Mouse (Mus musculus): ENCODE measurements around the gene Flnb. TPM values are rescaled to one million over a fixed set of nuclear protein-coding genes. Genes with fewer than 3 reads are reported as not detected.

Gene Flnb
- polyA plus RNA-seq, 1 experiment from 2014 or later, result 5.4 TPM

DNA sequence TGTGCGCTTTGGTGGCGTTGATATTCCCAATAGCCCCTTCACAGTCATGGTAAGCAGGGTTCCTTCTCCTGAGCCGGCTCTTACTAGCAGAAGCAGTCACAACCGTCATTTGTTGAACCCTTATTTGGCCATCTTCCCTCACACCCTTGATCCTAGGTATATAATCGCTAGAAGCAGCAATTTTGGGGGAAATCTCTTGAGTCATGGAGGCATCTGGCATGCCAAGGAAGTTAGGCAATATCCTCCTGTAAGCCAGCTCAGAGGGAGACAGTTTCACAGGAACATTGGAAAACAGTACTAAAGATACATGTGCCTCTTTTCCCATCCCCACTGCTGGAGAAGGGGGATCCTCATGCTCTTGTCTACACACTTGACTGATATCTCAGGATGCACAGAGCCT is 101.6 kb downstream of the Flnb start:
- Histone ChIP-seq H3K4me1 (ENCODE audit: insufficient read depth, low read depth, low read length) (0 out of 2 replicates have a peak, but pooled peaks cover 13% of the 10 kb centered on the region), H3K4me2 (replicated peaks; ENCODE audit: low read depth, low read length) (no peak overlapping the region), H3K9ac (replicated peaks; ENCODE audit: low read depth) (no peak overlapping the region), H3K36me3 (ENCODE audit: insufficient read depth, low read length) (0 out of 2 replicates have a peak, but pooled peaks cover 11% of the 10 kb centered on the region), H3K27me3 (replicated peaks; ENCODE audit: insufficient read depth, low read length) (no peaks in the 10 kb centered on the region), H3K9me3 (ENCODE audit: low read length) (no peaks in the 10 kb centered on the region), H3K27ac (ENCODE audit: low read length) (no peak overlapping the region), H3K4me3 (ENCODE audit: low read depth, low read length) (no peak overlapping the region)
- ATAC-seq, result no peak
- TF ChIP-seq EP300 (IDR thresholded peaks at IDR 0.05), result no peak
- peak; percentile 20 for DNase-seq (ENCODE audit: low spot score)
- WGBS, result 63% methylated on average over 5 of the region's 5 CpGs

- WGBS, result 22% methylated on average over 4 of the region's 4 CpGs
- Histone ChIP-seq H3K4me1 (ENCODE audit: insufficient read depth, low read depth, low read length) (0 out of 2 replicates have a peak, but pooled peaks cover 13% of the 10 kb centered on the region), H3K36me3 (ENCODE audit: insufficient read depth, low read length) (0 out of 2 replicates have a peak, but pooled peaks cover 11% of the 10 kb centered on the region), H3K4me2 (replicated peaks; ENCODE audit: low read depth, low read length) (no peak overlapping the region), H3K27ac (ENCODE audit: low read length) (0 out of 2 replicates have a peak overlapping the region, but pooled peaks have one; percentile 14), H3K4me3 (ENCODE audit: low read depth, low read length) (no peak overlapping the region), H3K9ac (replicated peaks; ENCODE audit: low read depth) (no peak overlapping the region), H3K27me3 (replicated peaks; ENCODE audit: insufficient read depth, low read length) (no peaks in the 10 kb centered on the region), H3K9me3 (ENCODE audit: low read length) (no peaks in the 10 kb centered on the region)
- TF ChIP-seq EP300 (IDR thresholded peaks at IDR 0.05) (peak; percentile 63), CTCF (IDR thresholded peaks at IDR 0.05) (no peak)
- DNase-seq (ENCODE audit: low spot score) (peak; percentile 63), ATAC-seq (peak; percentile 83)
Observed at GRCm38 (mm10) chr14:7919921-7920320, 102.2 kb downstream of the Flnb start.

DNA sequence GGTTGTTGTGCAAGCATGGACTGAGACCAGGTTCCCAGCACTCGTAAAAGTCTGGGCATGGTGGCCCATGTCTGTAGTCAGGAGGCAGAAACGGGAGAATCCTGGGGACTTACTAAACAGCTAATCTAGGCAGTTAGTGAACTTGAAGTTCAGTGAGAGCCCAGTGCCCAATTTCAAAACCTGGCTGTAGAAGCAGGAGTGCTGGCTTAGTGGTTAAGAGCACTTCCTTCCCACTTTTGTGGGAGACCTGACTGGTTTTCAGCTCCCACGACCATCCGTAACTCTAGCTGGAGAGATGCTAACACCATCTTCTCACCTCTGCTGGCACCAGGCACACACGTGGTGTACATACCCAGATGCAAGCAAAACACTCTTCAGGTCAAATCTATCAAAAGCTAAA is 103.7 kb downstream of the Flnb start:
- no peak overlapping the region for H3K4me3 ChIP-seq (ENCODE audit: low read depth, low read length)
- 0 out of 2 replicates have a peak, but pooled peaks cover 11% of the 10 kb centered on the region for H3K36me3 ChIP-seq (ENCODE audit: insufficient read depth, low read length)
- no peak overlapping the region for H3K27ac ChIP-seq (ENCODE audit: low read length)
- no peak overlapping the region for H3K4me2 ChIP-seq (replicated peaks; ENCODE audit: low read depth, low read length)
- H3K4me1 ChIP-seq (ENCODE audit: insufficient read depth, low read depth, low read length), result 0 out of 2 replicates have a peak, but pooled peaks cover 13% of the 10 kb centered on the region
- TF ChIP-seq CTCF (IDR thresholded peaks at IDR 0.05), result no peak
- TF ChIP-seq EP300 (IDR thresholded peaks at IDR 0.05), result no peak
- WGBS, result 79% methylated on average over 5 of the region's 5 CpGs
- no peaks in the 10 kb centered on the region for H3K27me3 ChIP-seq (replicated peaks; ENCODE audit: insufficient read depth, low read length)
- DNase-seq (ENCODE audit: low spot score) (no peak), ATAC-seq (no peak)
- H3K9ac ChIP-seq (replicated peaks; ENCODE audit: low read depth), result no peak overlapping the region
- no peaks in the 10 kb centered on the region for H3K9me3 ChIP-seq (ENCODE audit: low read length)

DNA sequence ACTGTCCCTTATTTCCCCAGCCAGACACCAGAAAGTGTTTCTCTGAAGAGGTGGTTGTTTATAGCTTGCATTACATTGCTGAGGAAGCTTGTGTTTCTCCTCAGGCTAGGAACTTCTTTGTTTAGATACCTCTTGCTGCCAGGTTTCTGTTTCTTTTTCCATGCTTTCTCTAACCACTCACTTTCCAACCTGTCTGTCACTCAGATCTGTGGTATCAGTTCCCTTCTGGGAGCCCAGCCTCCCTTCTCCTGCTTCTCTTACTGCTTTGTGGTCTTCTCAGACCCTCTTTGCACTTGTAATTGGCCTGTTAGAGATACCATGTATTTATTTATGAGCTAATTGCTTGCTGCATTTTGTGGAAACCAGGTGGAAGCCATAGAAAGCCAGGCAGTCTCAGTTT is 105.9 kb downstream of the Flnb start:
- H3K9me3 ChIP-seq (ENCODE audit: low read length), result no peaks in the 10 kb centered on the region
- TF ChIP-seq EP300 (IDR thresholded peaks at IDR 0.05), result no peak
- TF ChIP-seq CTCF (IDR thresholded peaks at IDR 0.05), result no peak
- no peak overlapping the region for H3K27ac ChIP-seq (ENCODE audit: low read length)
- H3K27me3 ChIP-seq (replicated peaks; ENCODE audit: insufficient read depth, low read length), result no peaks in the 10 kb centered on the region
- DNase-seq (ENCODE audit: low spot score) (no peak), ATAC-seq (no peak)
- no peak overlapping the region for H3K4me2 ChIP-seq (replicated peaks; ENCODE audit: low read depth, low read length)
- H3K36me3 ChIP-seq (ENCODE audit: insufficient read depth, low read length), result 0 out of 2 replicates have a peak, but pooled peaks cover 9% of the 10 kb centered on the region
- 0 out of 2 replicates have a peak, but pooled peaks cover 13% of the 10 kb centered on the region for H3K4me1 ChIP-seq (ENCODE audit: insufficient read depth, low read depth, low read length)
- no peak overlapping the region for H3K9ac ChIP-seq (replicated peaks; ENCODE audit: low read depth)
- no peak overlapping the region for H3K4me3 ChIP-seq (ENCODE audit: low read depth, low read length)

DNA sequence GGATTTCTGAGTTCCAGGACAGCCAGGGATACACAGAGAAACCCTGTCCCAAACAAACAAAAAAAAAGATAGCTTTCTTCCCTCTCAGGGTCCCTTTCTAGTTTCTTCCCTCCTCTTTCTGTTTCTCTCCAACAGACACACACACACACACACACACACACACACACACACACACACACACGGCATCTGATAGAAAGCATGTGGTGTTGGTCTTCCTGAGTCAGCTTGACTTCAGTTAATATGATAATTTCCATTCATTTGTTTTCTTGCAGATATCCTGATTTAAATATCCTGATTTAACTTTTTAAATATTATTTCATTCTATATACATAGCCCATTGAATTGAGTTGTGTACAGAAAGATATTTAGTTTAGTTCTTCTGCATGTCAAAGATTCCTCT is 110.6 kb downstream of the Flnb start:
- H3K27me3 ChIP-seq (replicated peaks; ENCODE audit: insufficient read depth, low read length), result no peaks in the 10 kb centered on the region
- ATAC-seq, result no peak
- H3K9ac ChIP-seq (replicated peaks; ENCODE audit: low read depth), result no peak overlapping the region
- H3K4me3 ChIP-seq (ENCODE audit: low read depth, low read length), result no peak overlapping the region
- no peak for DNase-seq (ENCODE audit: low spot score)
- H3K4me2 ChIP-seq (replicated peaks; ENCODE audit: low read depth, low read length), result no peak overlapping the region
- no peaks in the 10 kb centered on the region for H3K9me3 ChIP-seq (ENCODE audit: low read length)
- no peaks in the 10 kb centered on the region for H3K4me1 ChIP-seq (ENCODE audit: insufficient read depth, low read depth, low read length)
- no peak overlapping the region for H3K27ac ChIP-seq (ENCODE audit: low read length)
- H3K36me3 ChIP-seq (ENCODE audit: insufficient read depth, low read length), result peaks cover 34% of the 10 kb centered on the region; the same call in 1 of the 2 replicates
- WGBS, result 100% methylated on average over 1 of the region's 1 CpGs
- TF ChIP-seq CTCF (IDR thresholded peaks at IDR 0.05), result no peak
- no peak for TF ChIP-seq EP300 (IDR thresholded peaks at IDR 0.05)

DNA sequence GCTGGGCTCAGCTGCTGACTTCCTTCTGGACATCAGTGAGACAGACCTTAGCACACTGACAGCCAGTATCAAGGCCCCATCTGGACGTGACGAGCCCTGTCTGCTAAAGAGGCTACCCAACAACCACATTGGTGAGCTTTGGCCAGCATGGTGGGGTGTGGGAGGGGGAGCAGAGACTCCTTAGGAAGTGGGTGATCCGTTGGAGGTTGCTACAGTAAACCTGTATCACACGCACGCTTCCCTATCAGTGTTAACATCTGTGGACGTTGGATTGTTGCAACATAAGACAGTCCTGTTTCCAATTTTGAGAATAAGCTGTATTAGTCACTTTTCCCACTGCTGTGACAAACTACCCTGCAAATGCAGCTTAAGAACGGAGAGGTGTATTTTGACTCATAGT is 111.3 kb downstream of the Flnb start:
- H3K4me3 ChIP-seq (ENCODE audit: low read depth, low read length), result no peak overlapping the region
- no peak for TF ChIP-seq EP300 (IDR thresholded peaks at IDR 0.05)
- no peak for TF ChIP-seq CTCF (IDR thresholded peaks at IDR 0.05)
- ATAC-seq (no peak), DNase-seq (ENCODE audit: low spot score) (no peak)
- WGBS, result 80% methylated on average over 7 of the region's 7 CpGs
- H3K4me1 ChIP-seq (ENCODE audit: insufficient read depth, low read depth, low read length), result no peaks in the 10 kb centered on the region
- no peaks in the 10 kb centered on the region for H3K27me3 ChIP-seq (replicated peaks; ENCODE audit: insufficient read depth, low read length)
- no peak overlapping the region for H3K4me2 ChIP-seq (replicated peaks; ENCODE audit: low read depth, low read length)
- H3K27ac ChIP-seq (ENCODE audit: low read length), result no peak overlapping the region
- no peaks in the 10 kb centered on the region for H3K9me3 ChIP-seq (ENCODE audit: low read length)
- no peak overlapping the region for H3K9ac ChIP-seq (replicated peaks; ENCODE audit: low read depth)
- H3K36me3 ChIP-seq (ENCODE audit: insufficient read depth, low read length), result peaks cover 32% of the 10 kb centered on the region; the same call in 1 of the 2 replicates

DNA sequence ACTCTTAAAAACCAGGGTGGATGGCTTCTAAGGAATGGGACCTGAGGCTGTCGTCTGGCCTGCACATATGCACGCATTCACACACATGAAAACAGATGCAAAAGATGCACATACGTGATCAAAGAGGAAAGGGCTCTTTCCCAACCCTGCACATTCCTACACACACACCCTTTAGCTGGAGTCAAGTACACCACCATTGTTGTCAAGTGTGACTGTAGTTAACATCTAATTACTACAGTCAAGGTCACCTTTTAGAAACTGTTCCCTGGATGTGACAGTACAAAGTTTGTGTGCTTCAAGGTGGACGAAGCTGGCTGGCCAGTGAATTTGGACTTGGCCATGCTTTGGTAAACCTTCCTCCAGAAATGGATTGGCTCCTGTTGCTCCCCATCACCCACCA is 114.4 kb downstream of the Flnb start:
- DNase-seq (ENCODE audit: low spot score) (no peak), ATAC-seq (no peak)
- Histone ChIP-seq H3K4me2 (replicated peaks; ENCODE audit: low read depth, low read length) (no peak overlapping the region), H3K4me3 (ENCODE audit: low read depth, low read length) (no peak overlapping the region), H3K27me3 (replicated peaks; ENCODE audit: insufficient read depth, low read length) (no peaks in the 10 kb centered on the region), H3K9me3 (ENCODE audit: low read length) (no peaks in the 10 kb centered on the region), H3K9ac (replicated peaks; ENCODE audit: low read depth) (no peak overlapping the region), H3K27ac (ENCODE audit: low read length) (no peak overlapping the region), H3K4me1 (ENCODE audit: insufficient read depth, low read depth, low read length) (no peaks in the 10 kb centered on the region), H3K36me3 (ENCODE audit: insufficient read depth, low read length) (peaks cover 31% of the 10 kb centered on the region; the same call in 1 of the 2 replicates)
- TF ChIP-seq CTCF (IDR thresholded peaks at IDR 0.05) (no peak), EP300 (IDR thresholded peaks at IDR 0.05) (no peak)
- WGBS, result 91% methylated on average over 4 of the region's 4 CpGs

Data from lung, postnatal 0 days (tissue).